Mouse (Mus musculus): ENCODE results near the gene Mtr.

GRCm38 (mm10) chr13:12179481-12179880 lies 78.4 kb downstream of the Mtr start:
- no peak for TF ChIP-seq GATA1 (IDR thresholded peaks at IDR 0.05; ENCODE audit: borderline replicate concordance, low read length)
- no peak for TF ChIP-seq FLI1 (IDR thresholded peaks at IDR 0.05; ENCODE audit: low read length)
